Mouse (Mus musculus): ENCODE measurements around the gene Cox15.

Cox15 gene

GRCm38 (mm10) chr19:43752489-43753225, at the start of gene Cox15, which contains the start of gene Cutc:
Cox15 (minus strand) TSS chr19:43753000.
Cutc (plus strand) TSS chr19:43752996.
- DNase-seq (ENCODE audit: low spot score): peak; percentile 94

GRCm38 (mm10) chr19:43801427-43802051, 48.7 kb upstream of the Cox15 start:
- no peak for DNase-seq (ENCODE audit: low spot score)

GRCm38 (mm10) chr19:43797216-43797615, 44.4 kb upstream of the Cox15 start:
- DNase-seq (ENCODE audit: low spot score): peak; percentile 68

GRCm38 (mm10) chr19:43795511-43795910, 42.7 kb upstream of the Cox15 start:
- DNase-seq (ENCODE audit: low spot score): no peak

- DNase-seq (ENCODE audit: low spot score): no peak
Observed at GRCm38 (mm10) chr19:43793951-43794350, 41.2 kb upstream of the Cox15 start.

GRCm38 (mm10) chr19:43792537-43792936, 39.7 kb upstream of the Cox15 start:
- no peak for DNase-seq (ENCODE audit: low spot score)

- no peak for DNase-seq (ENCODE audit: low spot score)
Observed at GRCm38 (mm10) chr19:43789817-43790216, 37.0 kb upstream of the Cox15 start.

GRCm38 (mm10) chr19:43786249-43787026, 33.6 kb upstream of the Cox15 start:
- DNase-seq (ENCODE audit: low spot score): no peak

GRCm38 (mm10) chr19:43784761-43785160, 32.0 kb upstream of the Cox15 start:
- DNase-seq (ENCODE audit: low spot score): no peak

GRCm38 (mm10) chr19:43781980-43782379, 29.2 kb upstream of the Cox15 start, which contains the start of gene Abcc2:
Abcc2 (plus strand) TSS chr19:43782192.
- DNase-seq (ENCODE audit: low spot score): no peak

- no peak for DNase-seq (ENCODE audit: low spot score)
Observed at GRCm38 (mm10) chr19:43780391-43780790, 27.6 kb upstream of the Cox15 start.

GRCm38 (mm10) chr19:43777308-43777707, 24.5 kb upstream of the Cox15 start:
- DNase-seq (ENCODE audit: low spot score): no peak

- DNase-seq (ENCODE audit: low spot score): no peak
Observed at GRCm38 (mm10) chr19:43776561-43776960, 23.8 kb upstream of the Cox15 start.

GRCm38 (mm10) chr19:43775433-43775832, 22.6 kb upstream of the Cox15 start:
- DNase-seq (ENCODE audit: low spot score): no peak

- DNase-seq (ENCODE audit: low spot score): no peak
Observed at GRCm38 (mm10) chr19:43772311-43772710, 19.5 kb upstream of the Cox15 start.

- DNase-seq (ENCODE audit: low spot score): no peak
Observed at GRCm38 (mm10) chr19:43771499-43771969, 18.7 kb upstream of the Cox15 start.

GRCm38 (mm10) chr19:43770584-43770983, 17.8 kb upstream of the Cox15 start:
- DNase-seq (ENCODE audit: low spot score): no peak

GRCm38 (mm10) chr19:43769366-43769960, 16.7 kb upstream of the Cox15 start:
- no peak for DNase-seq (ENCODE audit: low spot score)

GRCm38 (mm10) chr19:43767549-43768322, 14.9 kb upstream of the Cox15 start:
- DNase-seq (ENCODE audit: low spot score): no peak

- no peak for DNase-seq (ENCODE audit: low spot score)
Observed at GRCm38 (mm10) chr19:43766451-43766850, 13.7 kb upstream of the Cox15 start.

- DNase-seq (ENCODE audit: low spot score): no peak
Observed at GRCm38 (mm10) chr19:43762410-43762809, 9.6 kb upstream of the Cox15 start.
